Mouse (Mus musculus): ENCODE data around the gene Vdr. TPM values are rescaled to one million over a fixed set of nuclear protein-coding genes. Genes with fewer than 3 reads are reported as not detected.

Gene Vdr
- polyA plus RNA-seq, 1 experiment from 2014 or later, result 2.6 TPM

GRCm38 (mm10) chr15:97860353-97860752 lies 50.1 kb downstream of the Vdr start:
- DNase-seq (ENCODE audit: low spot score) (no peak), ATAC-seq (no peak)
- WGBS, result 85% methylated on average over 3 of the region's 3 CpGs

GRCm38 (mm10) chr15:97858431-97858830 lies 52.0 kb downstream of the Vdr start:
- Histone ChIP-seq H3K27ac (ENCODE audit: low read length) (no peak overlapping the region), H3K4me2 (replicated peaks; ENCODE audit: low read depth, low read length) (no peak overlapping the region), H3K36me3 (ENCODE audit: insufficient read depth, low read length) (no peaks in the 10 kb centered on the region), H3K27me3 (replicated peaks; ENCODE audit: insufficient read depth, low read length) (no peaks in the 10 kb centered on the region), H3K4me1 (ENCODE audit: insufficient read depth, low read depth, low read length) (peaks cover 4% of the 10 kb centered on the region), H3K9me3 (ENCODE audit: low read length) (no peaks in the 10 kb centered on the region), H3K4me3 (ENCODE audit: low read depth, low read length) (no peak overlapping the region), H3K9ac (replicated peaks; ENCODE audit: low read depth) (no peak overlapping the region)
- TF ChIP-seq CTCF (IDR thresholded peaks at IDR 0.05), result no peak
- no peak for TF ChIP-seq EP300 (IDR thresholded peaks at IDR 0.05)
- ATAC-seq (no peak), DNase-seq (ENCODE audit: low spot score) (no peak)
- 72% methylated on average over 4 of the region's 4 CpGs for WGBS

More at GRCm38 (mm10) chr15:97860353-97860752, 50.1 kb downstream of the Vdr start:
- H3K27me3 ChIP-seq (replicated peaks; ENCODE audit: insufficient read depth, low read length), result no peaks in the 10 kb centered on the region
- H3K9me3 ChIP-seq (ENCODE audit: low read length), result no peaks in the 10 kb centered on the region
- H3K36me3 ChIP-seq (ENCODE audit: insufficient read depth, low read length), result no peaks in the 10 kb centered on the region
- no peak overlapping the region for H3K4me2 ChIP-seq (replicated peaks; ENCODE audit: low read depth, low read length)
- H3K4me1 ChIP-seq (ENCODE audit: insufficient read depth, low read depth, low read length), result peaks cover 4% of the 10 kb centered on the region
- H3K4me3 ChIP-seq (ENCODE audit: low read depth, low read length), result no peak overlapping the region
- H3K9ac ChIP-seq (replicated peaks; ENCODE audit: low read depth), result no peak overlapping the region
- no peak overlapping the region for H3K27ac ChIP-seq (ENCODE audit: low read length)
- TF ChIP-seq EP300 (IDR thresholded peaks at IDR 0.05), result no peak
- TF ChIP-seq CTCF (IDR thresholded peaks at IDR 0.05), result no peak

GRCm38 (mm10) chr15:97854551-97854950 lies 55.9 kb downstream of the Vdr start:
- DNase-seq (ENCODE audit: low spot score), result no peak
- no peak overlapping the region for H3K4me2 ChIP-seq (replicated peaks; ENCODE audit: low read depth, low read length)
- H3K36me3 ChIP-seq (ENCODE audit: insufficient read depth, low read length), result no peaks in the 10 kb centered on the region
- no peak overlapping the region for H3K9ac ChIP-seq (replicated peaks; ENCODE audit: low read depth)
- H3K9me3 ChIP-seq (ENCODE audit: low read length), result no peaks in the 10 kb centered on the region
- TF ChIP-seq CTCF (IDR thresholded peaks at IDR 0.05) (no peak), EP300 (IDR thresholded peaks at IDR 0.05) (no peak)
- ATAC-seq, result no peak
- H3K27ac ChIP-seq (ENCODE audit: low read length), result no peak overlapping the region
- no peak overlapping the region for H3K4me3 ChIP-seq (ENCODE audit: low read depth, low read length)
- no peaks in the 10 kb centered on the region for H3K4me1 ChIP-seq (ENCODE audit: insufficient read depth, low read depth, low read length)
- 48% methylated on average over 6 of the region's 6 CpGs for WGBS
- H3K27me3 ChIP-seq (replicated peaks; ENCODE audit: insufficient read depth, low read length), result no peaks in the 10 kb centered on the region

- Histone ChIP-seq H3K9me3 (ENCODE audit: low read length) (no peaks in the 10 kb centered on the region), H3K4me3 (ENCODE audit: low read depth, low read length) (no peak overlapping the region), H3K27ac (ENCODE audit: low read length) (no peak overlapping the region), H3K27me3 (replicated peaks; ENCODE audit: insufficient read depth, low read length) (no peaks in the 10 kb centered on the region), H3K4me2 (replicated peaks; ENCODE audit: low read depth, low read length) (no peak overlapping the region), H3K36me3 (ENCODE audit: insufficient read depth, low read length) (no peaks in the 10 kb centered on the region), H3K4me1 (ENCODE audit: insufficient read depth, low read depth, low read length) (no peaks in the 10 kb centered on the region), H3K9ac (replicated peaks; ENCODE audit: low read depth) (no peak overlapping the region)
- TF ChIP-seq EP300 (IDR thresholded peaks at IDR 0.05), result no peak
- peak; percentile 36 for TF ChIP-seq CTCF (IDR thresholded peaks at IDR 0.05)
- DNase-seq (ENCODE audit: low spot score) (no peak), ATAC-seq (no peak)
- whole genome bisulfite sequencing, result 34% methylated on average over 8 of the region's 8 CpGs
Measured at GRCm38 (mm10) chr15:97854059-97854458, 56.4 kb downstream of the Vdr start.

- Histone ChIP-seq H3K4me3 (ENCODE audit: low read depth, low read length) (no peak overlapping the region), H3K4me1 (ENCODE audit: insufficient read depth, low read depth, low read length) (no peaks in the 10 kb centered on the region), H3K36me3 (ENCODE audit: insufficient read depth, low read length) (no peaks in the 10 kb centered on the region), H3K27ac (ENCODE audit: low read length) (no peak overlapping the region), H3K9me3 (ENCODE audit: low read length) (no peaks in the 10 kb centered on the region), H3K9ac (replicated peaks; ENCODE audit: low read depth) (no peak overlapping the region), H3K27me3 (replicated peaks; ENCODE audit: insufficient read depth, low read length) (no peaks in the 10 kb centered on the region), H3K4me2 (replicated peaks; ENCODE audit: low read depth, low read length) (no peak overlapping the region)
- DNase-seq (ENCODE audit: low spot score) (no peak), ATAC-seq (no peak)
- TF ChIP-seq CTCF (IDR thresholded peaks at IDR 0.05), result peak; percentile 21
- no peak for TF ChIP-seq EP300 (IDR thresholded peaks at IDR 0.05)
- WGBS, result 83% methylated on average over 3 of the region's 3 CpGs
Measured at GRCm38 (mm10) chr15:97852291-97852690, 58.1 kb downstream of the Vdr start.

- 74% methylated on average over 5 of the region's 5 CpGs for WGBS
- DNase-seq (ENCODE audit: low spot score), result no peak
Measured at GRCm38 (mm10) chr15:97851011-97851410, 59.4 kb downstream of the Vdr start.

GRCm38 (mm10) chr15:97850441-97850840 lies 60.0 kb downstream of the Vdr start:
- Histone ChIP-seq H3K27me3 (replicated peaks; ENCODE audit: insufficient read depth, low read length) (no peaks in the 10 kb centered on the region), H3K9ac (replicated peaks; ENCODE audit: low read depth) (no peak overlapping the region), H3K4me1 (ENCODE audit: insufficient read depth, low read depth, low read length) (no peaks in the 10 kb centered on the region), H3K27ac (ENCODE audit: low read length) (no peak overlapping the region), H3K4me3 (ENCODE audit: low read depth, low read length) (no peak overlapping the region), H3K4me2 (replicated peaks; ENCODE audit: low read depth, low read length) (no peak overlapping the region), H3K36me3 (ENCODE audit: insufficient read depth, low read length) (no peaks in the 10 kb centered on the region), H3K9me3 (ENCODE audit: low read length) (no peaks in the 10 kb centered on the region)
- peak; percentile 13; the same call in 1 of the 2 replicates for ATAC-seq
- WGBS, result 16% methylated on average over 2 of the region's 2 CpGs
- DNase-seq (ENCODE audit: low spot score), result peak; percentile 73
- TF ChIP-seq EP300 (IDR thresholded peaks at IDR 0.05), result no peak
- peak; percentile 81 for TF ChIP-seq CTCF (IDR thresholded peaks at IDR 0.05)

More at GRCm38 (mm10) chr15:97851011-97851410, 59.4 kb downstream of the Vdr start:
- no peaks in the 10 kb centered on the region for H3K36me3 ChIP-seq (ENCODE audit: insufficient read depth, low read length)
- TF ChIP-seq CTCF (IDR thresholded peaks at IDR 0.05), result no peak
- no peak for ATAC-seq
- H3K4me2 ChIP-seq (replicated peaks; ENCODE audit: low read depth, low read length), result no peak overlapping the region
- H3K4me1 ChIP-seq (ENCODE audit: insufficient read depth, low read depth, low read length), result no peaks in the 10 kb centered on the region
- no peaks in the 10 kb centered on the region for H3K27me3 ChIP-seq (replicated peaks; ENCODE audit: insufficient read depth, low read length)
- H3K4me3 ChIP-seq (ENCODE audit: low read depth, low read length), result no peak overlapping the region
- H3K9ac ChIP-seq (replicated peaks; ENCODE audit: low read depth), result no peak overlapping the region
- H3K9me3 ChIP-seq (ENCODE audit: low read length), result no peaks in the 10 kb centered on the region
- H3K27ac ChIP-seq (ENCODE audit: low read length), result no peak overlapping the region

Data from lung, postnatal 0 days (tissue).